Mouse (Mus musculus) myocyte (in vitro differentiated cells): ENCODE data around the gene Kif16b. TPM values are rescaled to one million over a fixed set of nuclear protein-coding genes. Genes with fewer than 3 reads are reported as not detected.

Experiments used
- H3K27me3 ChIP-seq: one replicate; pipeline ENCODE4 v1.6.1; 2011; ENCODE audit not compliant: control insufficient read depth, insufficient read depth, insufficient read length
- H3K36me3 ChIP-seq: one replicate; pipeline ENCODE4 v1.6.1; 2011; ENCODE audit not compliant: control insufficient read depth, insufficient read depth
- H3K4me2 ChIP-seq: one replicate; pipeline ENCODE4 v1.6.1; 2011; ENCODE audit warnings: low read depth, control low read depth
- H3K4me3 ChIP-seq: one replicate; pipeline ENCODE4 v1.5.1; 2011; ENCODE audit warnings: mild to moderate bottlenecking, control low read depth, moderate library complexity
- H3K79me2 ChIP-seq: one replicate; pipeline ENCODE4 v1.6.1; 2011; ENCODE audit not compliant: control insufficient read depth, insufficient read depth
- H3ac ChIP-seq: one replicate; pipeline ENCODE4 v1.6.1; 2011; ENCODE audit not compliant: control insufficient read depth, insufficient read length
- CEBPB ChIP-seq: IDR thresholded peaks from 2 replicates; pipeline ENCODE4 v1.6.1; 2011; ENCODE audit warnings: mild to moderate bottlenecking, moderate library complexity; ENCODE audit not compliant: poor library complexity, insufficient read depth, severe bottlenecking
- E2F4 ChIP-seq: IDR thresholded peaks from one replicate; pipeline ENCODE4 v1.6.1; 2011; ENCODE audit warnings: mild to moderate bottlenecking, control low read depth, moderate library complexity; ENCODE audit not compliant: insufficient read depth
- MAX ChIP-seq: IDR thresholded peaks from one replicate; pipeline ENCODE4 v1.6.1; 2011; ENCODE audit warnings: low read depth, mild to moderate bottlenecking, control low read depth
- MYOD1 ChIP-seq, 3 experiments: IDR thresholded peaks; one replicate each; pipeline ENCODE4 v1.6.1; 2011; ENCODE audit warnings: control low read depth in 2 of 3, low read depth in 2 of 3, mild to moderate bottlenecking in 2 of 3, moderate library complexity in 1 of 3; ENCODE audit not compliant: insufficient read length in 2 of 3, control insufficient read depth in 1 of 3
- MYOG ChIP-seq, 3 experiments: IDR thresholded peaks; one replicate each; pipeline ENCODE4 v1.6.1; 2011; ENCODE audit warnings: control low read depth in 2 of 3, low read depth in 2 of 3, mild to moderate bottlenecking in 2 of 3; ENCODE audit not compliant: insufficient read length in 2 of 3, control insufficient read depth in 1 of 3, insufficient read depth in 1 of 3
- POLR2A ChIP-seq: IDR thresholded peaks from one replicate; pipeline ENCODE4 v1.6.1; 2011; ENCODE audit warnings: low read depth, mild to moderate bottlenecking, control low read depth, moderate library complexity; ENCODE audit not compliant: insufficient read length
- POLR2AphosphoS2 ChIP-seq: IDR thresholded peaks from one replicate; pipeline ENCODE4 v1.6.1; 2011; ENCODE audit warnings: low read depth, control low read depth; ENCODE audit not compliant: insufficient read length
- REST ChIP-seq: IDR thresholded peaks from one replicate; pipeline ENCODE4 v1.6.1; 2011; ENCODE audit warnings: mild to moderate bottlenecking, control low read depth, moderate library complexity; ENCODE audit not compliant: insufficient read depth, insufficient read length
- SRF ChIP-seq: IDR thresholded peaks from one replicate; pipeline ENCODE4 v1.6.1; 2011; ENCODE audit warnings: low read depth; ENCODE audit not compliant: control insufficient read depth, insufficient read length
- TCF12 ChIP-seq: IDR thresholded peaks from one replicate; pipeline ENCODE4 v1.6.1; 2011; ENCODE audit warnings: mild to moderate bottlenecking, control low read depth; ENCODE audit not compliant: poor library complexity, insufficient read depth, severe bottlenecking
- TCF3 ChIP-seq: IDR thresholded peaks from one replicate; pipeline ENCODE4 v1.6.1; 2011; ENCODE audit warnings: low read depth, control low read depth; ENCODE audit not compliant: insufficient read length
- USF1 ChIP-seq: IDR thresholded peaks from one replicate; pipeline ENCODE4 v1.6.1; 2011; ENCODE audit warnings: low read depth, mild to moderate bottlenecking, control low read depth, moderate library complexity
- polyA plus RNA-seq: library from polyadenylated mRNA; unstranded; fragments of >200 nt; fragmentation: generic; extraction: Trizol; gene quantifications from one replicate; pipeline ENCODE4 v1.2.1, GENCODE M21; 2012; ENCODE audit warnings: missing spikeins

Gene Kif16b
- polyA plus RNA-seq, 1 experiment = 3.3 TPM

DNA sequence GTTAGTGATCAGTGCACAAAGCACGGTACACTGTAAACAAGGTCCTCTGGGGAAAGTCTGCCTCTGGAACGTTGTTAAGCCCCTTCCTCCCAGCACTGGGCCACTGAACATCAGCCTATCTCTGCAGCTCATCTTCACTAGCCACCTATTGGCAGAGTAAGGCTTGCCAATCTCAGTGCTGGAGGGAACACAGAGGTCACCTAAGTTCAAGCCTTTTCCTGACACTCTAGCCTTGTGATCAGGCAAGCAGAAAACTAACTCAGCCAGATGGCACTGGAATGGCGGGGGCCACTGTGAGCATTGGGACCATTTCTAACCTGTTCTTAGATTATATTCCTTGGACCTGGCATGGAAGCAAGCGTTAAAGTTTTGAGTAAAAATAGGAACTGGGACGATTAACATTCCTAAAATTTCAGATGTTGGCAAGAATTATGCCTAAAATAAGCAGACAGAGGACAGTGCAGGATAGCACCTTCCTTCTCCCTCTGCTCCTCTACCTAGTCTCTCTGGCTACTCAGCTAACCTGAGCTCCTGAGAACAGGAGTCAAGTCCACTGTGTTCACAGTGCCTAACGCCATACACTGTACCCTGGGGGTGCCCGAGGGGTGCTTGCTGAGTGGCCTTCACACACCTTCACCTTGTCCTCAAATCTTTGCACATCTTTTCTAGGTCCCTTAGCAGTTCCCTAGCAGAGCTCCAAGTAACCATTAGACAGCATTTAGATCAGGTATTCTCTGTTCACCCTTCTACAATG, 18.3 kb downstream of the Kif16b start:
- Histone ChIP-seq H3K79me2 (no peaks in the 10 kb centered on the region), H3K36me3 (no peaks in the 10 kb centered on the region), H3K4me3 (no peak overlapping the region), H3K4me2 (no peak overlapping the region), H3ac (no peak overlapping the region), H3K27me3 (no peaks in the 10 kb centered on the region)
- TF ChIP-seq CEBPB (no peak), MYOD1 (IDR thresholded peaks at IDR 0.05; ENCODE audit: control insufficient read depth in 1 of 3, insufficient read length in 2 of 3, low read depth in 2 of 3) (no peak), MAX (no peak), USF1 (no peak), TCF12 (no peak), TCF3 (no peak), MYOG (IDR thresholded peaks at IDR 0.05; ENCODE audit: control insufficient read depth in 1 of 3, insufficient read depth in 1 of 3, insufficient read length in 2 of 3, low read depth in 2 of 3) (no peak), REST (no peak), POLR2AphosphoS2 (no peak), E2F4 (no peak), SRF (no peak), POLR2A (no peak)

DNA sequence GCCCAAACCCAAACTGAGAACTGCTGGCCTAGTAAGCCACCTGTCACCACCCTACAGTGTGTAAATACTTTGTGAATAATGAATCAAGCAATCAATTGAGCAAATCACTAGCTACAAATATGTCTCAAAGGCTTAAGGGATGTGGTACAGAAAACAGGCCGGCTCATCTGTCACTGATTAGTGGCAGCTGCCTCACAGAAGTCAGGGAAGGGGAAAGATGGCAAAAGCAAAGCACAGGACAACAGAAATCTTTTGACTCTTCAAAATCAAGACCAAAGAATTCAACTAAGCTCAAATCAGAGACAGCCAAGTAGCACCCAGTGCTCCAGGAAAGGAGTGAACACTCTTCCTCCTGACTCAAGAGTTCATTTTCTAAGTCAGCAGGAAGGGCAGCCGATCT, 18.9 kb downstream of the Kif16b start:
- no peak overlapping the region for H3K4me2 ChIP-seq
- no peaks in the 10 kb centered on the region for H3K36me3 ChIP-seq
- H3K27me3 ChIP-seq = no peaks in the 10 kb centered on the region
- H3K79me2 ChIP-seq = no peaks in the 10 kb centered on the region
- no peak for TF ChIP-seq TCF12
- TF ChIP-seq SRF = no peak
- no peak for TF ChIP-seq POLR2AphosphoS2
- H3ac ChIP-seq = no peak overlapping the region
- no peak overlapping the region for H3K4me3 ChIP-seq

DNA sequence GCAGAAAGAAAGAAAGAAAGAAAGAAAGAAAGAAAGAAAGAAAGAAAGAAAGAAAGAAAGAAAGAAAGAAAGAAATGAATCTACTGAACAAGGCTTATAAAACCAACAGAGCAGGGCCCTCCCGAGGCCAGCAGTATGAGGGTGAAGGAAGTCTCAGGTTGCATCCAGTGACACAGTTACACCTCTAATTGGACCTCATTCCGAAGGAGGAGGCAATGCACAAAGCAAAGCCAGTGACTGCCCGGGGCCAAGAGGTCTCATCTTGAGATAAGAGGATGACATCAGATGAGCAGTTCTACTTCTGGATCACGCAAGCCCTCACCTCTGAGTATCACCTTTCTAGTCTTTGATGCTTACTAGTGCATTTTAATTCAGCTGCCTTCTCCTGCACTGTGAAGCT, 20.2 kb downstream of the Kif16b start:
- no peak for TF ChIP-seq CEBPB
- TF ChIP-seq TCF12 = no peak
- TF ChIP-seq MYOG (IDR thresholded peaks at IDR 0.05; ENCODE audit: control insufficient read depth in 1 of 3, insufficient read depth in 1 of 3, insufficient read length in 2 of 3, low read depth in 2 of 3) = no peak
- no peak for TF ChIP-seq SRF
- TF ChIP-seq TCF3 = no peak
- TF ChIP-seq REST = no peak
- TF ChIP-seq MYOD1 (IDR thresholded peaks at IDR 0.05; ENCODE audit: control insufficient read depth in 1 of 3, insufficient read length in 2 of 3, low read depth in 2 of 3) = no peak
- TF ChIP-seq E2F4 = no peak
- TF ChIP-seq USF1 = no peak
- no peak for TF ChIP-seq POLR2A
- TF ChIP-seq POLR2AphosphoS2 = no peak
- H3K27me3 ChIP-seq = no peaks in the 10 kb centered on the region
- no peak overlapping the region for H3K4me2 ChIP-seq
- no peak overlapping the region for H3K4me3 ChIP-seq
- no peaks in the 10 kb centered on the region for H3K79me2 ChIP-seq
- no peak overlapping the region for H3ac ChIP-seq
- H3K36me3 ChIP-seq = no peaks in the 10 kb centered on the region

- no peak overlapping the region for H3K4me2 ChIP-seq
- H3ac ChIP-seq = no peak overlapping the region
- no peaks in the 10 kb centered on the region for H3K27me3 ChIP-seq
- no peak overlapping the region for H3K4me3 ChIP-seq
- no peaks in the 10 kb centered on the region for H3K36me3 ChIP-seq
- no peaks in the 10 kb centered on the region for H3K79me2 ChIP-seq
- TF ChIP-seq MAX = no peak
These were observed 22.0 kb downstream of the Kif16b start for GRCm38 (mm10) chr2:142879257-142879818.

- H3ac ChIP-seq = no peak overlapping the region
- TF ChIP-seq POLR2A (no peak), MYOD1 (IDR thresholded peaks at IDR 0.05; ENCODE audit: control insufficient read depth in 1 of 3, insufficient read length in 2 of 3, low read depth in 2 of 3) (no peak), TCF12 (no peak), MYOG (IDR thresholded peaks at IDR 0.05; ENCODE audit: control insufficient read depth in 1 of 3, insufficient read depth in 1 of 3, insufficient read length in 2 of 3, low read depth in 2 of 3) (no peak), E2F4 (no peak), POLR2AphosphoS2 (no peak), REST (no peak), CEBPB (no peak), TCF3 (no peak), SRF (no peak), MAX (no peak), USF1 (no peak)
- H3K4me3 ChIP-seq = no peak overlapping the region
- H3K79me2 ChIP-seq = no peaks in the 10 kb centered on the region
- no peaks in the 10 kb centered on the region for H3K27me3 ChIP-seq
- no peaks in the 10 kb centered on the region for H3K36me3 ChIP-seq
- no peak overlapping the region for H3K4me2 ChIP-seq
These were observed 24.7 kb downstream of the Kif16b start for GRCm38 (mm10) chr2:142876636-142877035.
